Mouse (Mus musculus): Measurements from ENCODE around the gene Hsph1. TPM values are rescaled to one million over a fixed set of nuclear protein-coding genes. Genes with fewer than 3 reads are reported as not detected.

The Hsph1 gene
- total and polyA plus RNA-seq, 3 experiments, result 30.2 to 145 (median 75.9) TPM

DNA sequence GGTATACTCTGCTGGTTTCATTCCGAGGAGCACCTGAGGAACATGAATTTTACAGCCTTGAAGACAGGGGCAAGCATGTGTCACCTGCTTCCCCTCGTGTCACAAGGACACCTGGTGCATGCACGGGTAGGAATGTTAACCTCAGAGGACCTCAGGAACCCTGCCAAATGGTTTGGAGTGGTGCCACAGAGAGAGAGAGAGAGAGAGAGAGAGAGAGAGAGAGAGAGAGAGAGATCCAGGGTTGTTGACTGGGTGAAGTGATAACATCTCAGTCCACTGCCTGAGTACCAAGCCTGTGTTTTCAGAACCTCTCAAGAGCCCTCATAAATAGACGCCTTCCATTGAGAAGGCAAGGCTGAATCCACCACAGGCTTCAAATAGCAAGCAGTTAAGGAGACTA is 12.0 kb upstream of the Hsph1 start:
- ATAC-seq (ENCODE audit: extremely low read depth, insufficient number of reproducible peaks, low FRiP score, poor library complexity, severe bottlenecking) (no peak), DNase-seq (ENCODE audit: low spot score) (no peak)
- TF ChIP-seq POLR2AphosphoS5 (IDR thresholded peaks at IDR 0.05; ENCODE audit: insufficient replicate concordance, low read depth, low read length) (no peak), TAL1 (conservative IDR thresholded peaks at IDR 0.05; ENCODE audit: low read depth, low read length) (no peak), CTCF (IDR thresholded peaks at IDR 0.05; ENCODE audit: low read depth, low read length) (no peak), GATA1 (IDR thresholded peaks at IDR 0.05; ENCODE audit: borderline replicate concordance, low read length) (no peak), GATA2 (IDR thresholded peaks at IDR 0.05; ENCODE audit: borderline replicate concordance, low read depth, low read length) (no peak)
- Histone ChIP-seq H3K36me3 (replicated peaks) (peaks cover 19% of the 10 kb centered on the region), H3K4me1 (ENCODE audit: insufficient read depth, low read depth, low read length) (peaks cover 61% of the 10 kb centered on the region), H3K4me3 (ENCODE audit: low read depth, low read length) (peak overlapping the region; percentile 38; the same call in 1 of the 2 replicates), H3K27me3 (ENCODE audit: insufficient read depth, low read length) (no peaks in the 10 kb centered on the region), H3K9me3 (replicated peaks) (0 out of 2 replicates have a peak, but pooled peaks cover 5% of the 10 kb centered on the region)

DNA sequence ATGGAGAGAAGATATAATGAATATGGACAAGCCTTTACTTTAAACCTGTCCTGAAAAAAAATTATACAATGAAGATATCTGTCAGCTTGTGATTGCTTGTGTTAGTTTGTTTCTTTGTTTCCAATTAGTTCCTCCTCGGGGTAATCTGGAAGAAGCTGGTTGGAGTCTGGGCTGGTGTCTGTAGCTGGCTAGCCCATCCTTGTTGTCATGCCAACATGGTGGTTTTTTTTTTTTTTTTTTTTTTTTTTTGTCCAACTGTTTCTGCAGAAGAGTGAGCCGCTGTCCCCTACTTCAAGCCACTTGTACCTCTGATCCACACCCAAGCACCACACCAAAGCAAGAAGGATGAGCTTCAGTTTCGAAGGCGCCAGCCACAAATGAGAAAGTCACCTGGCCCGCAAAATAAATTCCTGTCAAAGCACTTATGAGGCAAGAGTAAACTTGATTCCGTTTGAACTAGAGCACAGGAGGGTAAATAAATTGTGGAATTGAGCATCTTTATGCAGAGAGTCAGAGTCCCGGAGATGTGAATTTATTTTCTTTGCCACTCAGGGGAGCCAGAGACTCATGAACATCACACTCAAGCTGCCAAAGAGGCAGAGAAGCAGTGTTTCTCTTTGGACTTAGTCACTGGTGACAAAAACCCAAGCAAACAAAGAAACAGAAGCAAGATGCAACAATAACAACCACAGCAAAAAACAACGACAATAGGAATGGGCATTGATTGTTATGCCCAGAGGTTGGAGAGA is 11.4 kb upstream of the Hsph1 start:
- H3K36me3 ChIP-seq (replicated peaks), result peaks cover 19% of the 10 kb centered on the region
- TF ChIP-seq GATA2 (IDR thresholded peaks at IDR 0.05; ENCODE audit: borderline replicate concordance, low read depth, low read length) (no peak), POLR2AphosphoS5 (IDR thresholded peaks at IDR 0.05; ENCODE audit: insufficient replicate concordance, low read depth, low read length) (no peak), GATA1 (IDR thresholded peaks at IDR 0.05; ENCODE audit: borderline replicate concordance, low read length) (no peak), CTCF (IDR thresholded peaks at IDR 0.05; ENCODE audit: low read depth, low read length) (no peak), TAL1 (conservative IDR thresholded peaks at IDR 0.05; ENCODE audit: low read depth, low read length) (no peak)
- DNase-seq (ENCODE audit: low spot score), result no peak
- no peaks in the 10 kb centered on the region for H3K27me3 ChIP-seq (ENCODE audit: insufficient read depth, low read length)
- peaks cover 67% of the 10 kb centered on the region for H3K4me1 ChIP-seq (ENCODE audit: insufficient read depth, low read depth, low read length)
- H3K4me3 ChIP-seq (ENCODE audit: low read depth, low read length), result peak overlapping the region; percentile 38; the same call in 1 of the 2 replicates
- ATAC-seq (ENCODE audit: extremely low read depth, insufficient number of reproducible peaks, low FRiP score, poor library complexity, severe bottlenecking), result no peak
- 0 out of 2 replicates have a peak, but pooled peaks cover 2% of the 10 kb centered on the region for H3K9me3 ChIP-seq (replicated peaks)

DNA sequence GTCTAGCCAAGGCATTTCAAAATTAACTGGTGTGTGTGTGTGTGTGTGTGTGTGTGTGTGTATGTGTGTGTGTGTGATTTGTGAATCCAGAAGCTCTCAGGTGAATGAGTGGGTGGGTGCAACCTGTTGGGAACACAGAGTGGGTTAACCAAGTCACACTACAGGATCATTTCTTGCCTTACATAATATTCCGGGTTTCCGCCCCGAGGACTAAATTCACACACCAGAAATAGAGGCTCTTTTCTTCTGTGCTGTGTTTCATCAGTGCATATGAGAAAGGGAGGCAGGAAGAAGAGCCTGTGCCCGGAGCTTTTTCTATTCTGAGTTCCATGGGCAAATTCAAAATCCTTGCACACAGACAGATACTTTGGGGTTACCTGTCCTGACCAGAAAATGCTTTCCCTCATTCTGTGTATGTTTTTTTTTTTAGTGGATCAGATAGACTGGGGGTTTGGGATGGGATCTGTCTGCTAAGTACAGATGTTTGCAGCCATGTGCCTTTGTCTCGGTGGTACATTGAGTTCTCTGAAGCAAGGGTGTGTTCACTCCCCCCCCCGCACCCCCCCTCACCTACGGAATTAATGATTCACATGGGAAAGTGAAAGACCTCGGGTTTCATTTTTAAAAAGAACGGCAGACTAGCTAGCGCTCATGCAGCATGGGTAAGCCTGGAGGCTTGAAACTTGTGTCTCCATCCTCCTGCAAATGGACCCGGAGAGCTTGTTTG is 6.8 kb upstream of the Hsph1 start:
- no peaks in the 10 kb centered on the region for H3K27me3 ChIP-seq (ENCODE audit: insufficient read depth, low read length)
- H3K4me1 ChIP-seq (ENCODE audit: insufficient read depth, low read depth, low read length), result peaks cover 50% of the 10 kb centered on the region
- peak overlapping the region; percentile 67 for H3K4me3 ChIP-seq (ENCODE audit: low read depth, low read length)
- TF ChIP-seq POLR2AphosphoS5 (IDR thresholded peaks at IDR 0.05; ENCODE audit: insufficient replicate concordance, low read depth, low read length) (no peak), TAL1 (conservative IDR thresholded peaks at IDR 0.05; ENCODE audit: low read depth, low read length) (no peak), GATA2 (IDR thresholded peaks at IDR 0.05; ENCODE audit: borderline replicate concordance, low read depth, low read length) (no peak), GATA1 (IDR thresholded peaks at IDR 0.05; ENCODE audit: borderline replicate concordance, low read length) (no peak), CTCF (IDR thresholded peaks at IDR 0.05; ENCODE audit: low read depth, low read length) (no peak)
- H3K36me3 ChIP-seq (replicated peaks), result peaks cover 16% of the 10 kb centered on the region
- ATAC-seq (ENCODE audit: extremely low read depth, insufficient number of reproducible peaks, low FRiP score, poor library complexity, severe bottlenecking), result no peak
- H3K9me3 ChIP-seq (replicated peaks), result no peaks in the 10 kb centered on the region
- DNase-seq (ENCODE audit: low spot score), result no peak

GRCm38 (mm10) chr5:149642366-149642765 is 6.2 kb upstream of the Hsph1 start:
- DNase-seq (ENCODE audit: low spot score), result no peak

DNA sequence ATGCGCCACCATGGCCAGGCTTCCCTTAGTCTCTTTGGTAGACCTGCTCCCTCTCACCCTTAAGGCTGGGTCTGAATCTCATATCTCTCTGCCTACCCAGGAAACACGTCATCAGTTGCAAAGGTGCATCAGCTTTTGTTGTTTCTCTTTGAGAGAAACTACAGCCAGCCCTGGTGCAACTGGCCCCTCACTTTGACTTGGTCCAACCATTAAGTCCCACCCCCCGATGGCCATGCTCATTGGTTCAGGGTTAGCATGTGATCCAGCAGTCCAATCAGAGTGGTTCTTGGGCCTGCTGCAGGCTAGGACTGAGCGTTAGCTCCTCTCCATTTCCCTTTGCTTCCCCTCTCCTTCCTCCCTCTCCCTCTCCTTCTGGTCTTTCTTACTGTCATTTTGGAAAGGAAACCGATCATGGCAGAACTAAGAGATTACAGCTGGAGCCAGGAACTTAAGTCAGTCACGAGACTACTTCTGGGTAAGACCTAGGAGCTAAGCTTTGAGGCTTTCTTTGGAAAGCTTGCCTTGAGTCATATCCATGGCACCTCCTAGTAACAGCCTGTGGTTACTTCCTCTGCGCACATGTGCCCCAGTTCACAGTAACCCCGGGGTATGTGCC is 5.2 kb upstream of the Hsph1 start:
- H3K9me3 ChIP-seq (replicated peaks), result no peaks in the 10 kb centered on the region
- no peak for TF ChIP-seq TAL1 (conservative IDR thresholded peaks at IDR 0.05; ENCODE audit: low read depth, low read length)
- no peak for TF ChIP-seq CTCF (IDR thresholded peaks at IDR 0.05; ENCODE audit: low read depth, low read length)
- no peak for TF ChIP-seq GATA2 (IDR thresholded peaks at IDR 0.05; ENCODE audit: borderline replicate concordance, low read depth, low read length)
- TF ChIP-seq POLR2AphosphoS5 (IDR thresholded peaks at IDR 0.05; ENCODE audit: insufficient replicate concordance, low read depth, low read length), result no peak
- TF ChIP-seq GATA1 (IDR thresholded peaks at IDR 0.05; ENCODE audit: borderline replicate concordance, low read length), result no peak
- peak overlapping the region; percentile 67 for H3K4me3 ChIP-seq (ENCODE audit: low read depth, low read length)
- H3K27me3 ChIP-seq (ENCODE audit: insufficient read depth, low read length), result no peaks in the 10 kb centered on the region
- H3K4me1 ChIP-seq (ENCODE audit: insufficient read depth, low read depth, low read length), result peaks cover 39% of the 10 kb centered on the region
- ATAC-seq (ENCODE audit: extremely low read depth, insufficient number of reproducible peaks, low FRiP score, poor library complexity, severe bottlenecking) (peak; percentile 80), DNase-seq (ENCODE audit: low spot score) (peak; percentile 83)
- peaks cover 11% of the 10 kb centered on the region for H3K36me3 ChIP-seq (replicated peaks)

More at GRCm38 (mm10) chr5:149642366-149642765, 6.2 kb upstream of the Hsph1 start:
- no peak for TF ChIP-seq CTCF (IDR thresholded peaks at IDR 0.05; ENCODE audit: low read depth, low read length)
- TF ChIP-seq TAL1 (conservative IDR thresholded peaks at IDR 0.05; ENCODE audit: low read depth, low read length), result no peak
- TF ChIP-seq POLR2AphosphoS5 (IDR thresholded peaks at IDR 0.05; ENCODE audit: insufficient replicate concordance, low read depth, low read length), result no peak
- no peak for TF ChIP-seq GATA1 (IDR thresholded peaks at IDR 0.05; ENCODE audit: borderline replicate concordance, low read length)
- no peak for TF ChIP-seq GATA2 (IDR thresholded peaks at IDR 0.05; ENCODE audit: borderline replicate concordance, low read depth, low read length)
- Histone ChIP-seq H3K4me3 (ENCODE audit: low read depth, low read length) (peak overlapping the region; percentile 67), H3K36me3 (replicated peaks) (peaks cover 16% of the 10 kb centered on the region), H3K9me3 (replicated peaks) (no peaks in the 10 kb centered on the region), H3K27me3 (ENCODE audit: insufficient read depth, low read length) (no peaks in the 10 kb centered on the region), H3K4me1 (ENCODE audit: insufficient read depth, low read depth, low read length) (peaks cover 46% of the 10 kb centered on the region)
- peak; percentile 48 for ATAC-seq (ENCODE audit: extremely low read depth, insufficient number of reproducible peaks, low FRiP score, poor library complexity, severe bottlenecking)

All from G1E (cell line).